Mouse (Mus musculus) right cerebral cortex, postnatal 10 days (tissue): ENCODE results near the gene Kank3.

Source experiments
- DNase-seq, 2 experiments: peaks; one replicate each; pipeline ENCODE4 v3.0.0; 2021; ENCODE audit warnings: low spot score in 2 of 2

Gene Kank3

GRCm38 (mm10) chr17:33810334-33811141, at the start of gene Kank3:
TSS of gene Kank3 (plus strand) at chr17:33810519.
- DNase-seq = peak; percentile 97 to 98

- no peak for DNase-seq
These were observed 43.9 kb upstream of the Kank3 start for GRCm38 (mm10) chr17:33766389-33766788.

DNA sequence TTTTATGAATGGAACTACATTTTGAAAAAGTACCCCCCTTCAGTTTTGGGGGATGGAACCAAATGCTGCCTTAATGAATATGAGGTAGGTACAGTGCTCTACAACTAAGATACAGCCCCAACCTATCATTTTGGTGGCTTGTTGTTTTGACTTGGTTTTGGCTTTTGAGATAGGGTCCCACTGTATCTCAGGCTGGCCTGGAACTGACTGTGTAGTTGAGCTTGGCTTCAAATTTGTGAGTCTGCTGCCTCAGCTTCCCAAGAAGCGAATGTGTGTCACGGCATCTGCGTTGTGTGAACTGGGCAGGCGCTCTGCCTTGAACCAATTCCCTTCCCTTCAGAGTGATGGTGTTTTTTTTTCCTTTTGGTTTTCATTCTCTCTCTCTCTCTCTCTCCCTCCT, 38.7 kb upstream of the Kank3 start:
- no peak for DNase-seq

- no peak for DNase-seq
These were observed 36.9 kb upstream of the Kank3 start for GRCm38 (mm10) chr17:33773426-33773825.

DNA sequence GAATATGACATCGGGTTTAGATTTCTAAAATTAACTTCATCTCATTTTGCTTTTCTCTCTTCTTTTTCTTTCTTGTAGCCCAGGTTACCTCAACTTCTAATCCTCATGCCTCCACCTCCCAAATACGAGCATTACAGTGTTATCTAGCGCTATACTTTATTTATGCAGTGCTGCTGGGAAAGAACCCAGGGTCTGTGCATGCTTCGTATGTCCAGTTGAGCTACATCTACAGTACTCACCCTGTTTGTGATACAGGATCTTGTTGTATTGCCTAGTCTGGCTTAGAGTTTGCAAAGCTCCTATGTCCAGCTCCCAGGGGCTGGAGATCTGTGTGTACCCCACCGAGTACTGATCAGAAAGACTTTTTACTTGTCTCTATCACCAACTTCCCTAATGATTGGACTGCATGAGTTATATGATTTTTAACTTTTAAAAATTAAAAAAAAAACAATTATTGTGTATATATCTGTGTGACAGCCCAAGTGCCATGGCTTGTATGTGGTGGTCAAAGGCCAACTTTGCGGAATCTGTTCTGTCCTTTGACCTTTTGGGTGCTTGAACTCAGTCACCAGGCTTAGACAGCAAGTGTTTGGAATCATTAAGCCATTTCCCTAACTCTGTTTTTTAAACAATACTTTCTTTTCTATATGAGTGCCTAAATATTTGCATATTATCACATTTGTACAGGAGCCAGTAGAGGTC, 36.3 kb upstream of the Kank3 start:
- no peak for DNase-seq

- DNase-seq = no peak
These were observed 35.7 kb upstream of the Kank3 start for GRCm38 (mm10) chr17:33774573-33775155.

DNA sequence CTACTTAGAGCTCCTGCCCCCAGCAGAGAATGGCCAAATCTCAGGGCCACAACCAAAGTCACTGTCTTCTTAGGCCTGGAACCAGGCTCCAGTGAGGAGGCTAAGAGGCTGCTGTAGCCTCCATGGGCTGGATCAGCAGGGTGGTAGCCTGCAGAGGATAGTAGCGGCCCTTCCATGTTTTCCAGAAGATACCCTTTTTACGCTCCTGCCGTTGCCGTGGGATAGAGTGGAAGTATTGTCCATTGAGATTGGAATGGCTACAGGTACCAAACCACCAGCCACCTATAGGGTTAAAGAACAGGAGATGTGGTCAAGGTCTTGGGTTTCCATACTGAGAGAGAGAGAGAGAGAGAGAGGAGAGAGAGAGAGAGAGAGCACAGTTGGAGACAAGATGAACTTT, 35.0 kb upstream of the Kank3 start:
- no peak for DNase-seq

- DNase-seq = peak; percentile 92
These were observed 30.9 kb upstream of the Kank3 start for GRCm38 (mm10) chr17:33779271-33779966.

DNA sequence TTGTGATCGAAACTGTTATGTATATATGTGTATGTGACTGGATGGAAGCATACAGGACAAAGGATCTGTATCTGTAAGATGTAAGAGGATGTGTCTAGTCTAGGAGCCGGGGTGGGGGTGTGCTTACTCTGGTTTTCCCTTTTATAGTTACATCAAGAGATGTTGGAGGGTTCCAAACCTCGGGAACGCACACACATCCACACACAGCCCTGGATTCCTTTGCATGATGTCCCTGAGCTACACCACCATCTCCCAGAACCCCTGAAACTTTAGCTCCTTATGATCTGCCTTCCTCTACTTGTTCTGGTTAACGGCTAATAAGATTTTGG, 30.4 kb upstream of the Kank3 start:
- no peak for DNase-seq

- peak in 1 of 2 experiments; percentile 30 for DNase-seq
These were observed 29.9 kb upstream of the Kank3 start for GRCm38 (mm10) chr17:33780431-33780830.

DNA sequence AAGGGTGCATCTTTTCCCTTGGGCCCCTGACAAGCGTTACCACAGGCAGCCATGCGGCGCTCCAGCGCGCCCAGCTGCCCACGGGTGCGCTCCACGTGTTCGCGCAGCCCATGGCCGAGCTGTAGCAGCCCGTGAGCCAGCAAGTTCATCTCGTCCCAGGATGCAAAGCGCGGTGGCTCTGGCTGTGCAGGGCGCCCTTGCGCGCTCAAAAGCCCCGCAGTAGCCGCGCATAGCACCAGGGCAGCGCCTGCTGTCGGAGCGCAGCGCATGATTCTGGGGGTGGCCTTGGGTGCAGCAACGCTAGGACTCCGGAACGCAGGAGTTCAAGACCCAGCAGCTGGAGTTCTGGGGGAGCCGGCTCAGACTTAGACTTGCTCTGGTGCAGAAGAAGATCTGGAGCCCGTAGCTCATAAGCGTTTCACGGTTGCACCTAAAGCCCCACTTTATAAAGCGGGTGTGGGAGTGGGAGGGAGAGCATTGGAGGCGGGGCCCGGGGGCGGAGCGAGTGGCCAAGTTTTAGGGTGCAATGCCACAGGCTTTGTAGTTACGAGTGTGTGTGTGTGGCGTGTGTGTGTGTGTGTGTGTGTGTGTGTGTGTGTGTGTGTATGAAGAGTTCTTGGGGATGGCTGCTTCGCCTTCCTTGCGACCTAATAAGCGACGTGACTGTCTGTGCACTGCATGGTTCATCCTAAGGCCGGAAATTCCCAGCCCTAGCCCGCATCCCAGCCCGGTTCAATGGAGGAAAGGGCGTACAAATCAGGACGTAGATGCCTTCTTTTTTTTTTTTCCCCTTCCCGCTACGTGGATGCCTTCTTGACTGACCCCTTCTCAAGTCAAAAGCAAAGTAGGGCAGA, 29.0 kb upstream of the Kank3 start, which contains the start of gene Angptl4:
Gene Angptl4 (minus strand): TSS at position 707 of the 854 bp plus-strand sequence.
- peak; percentile 62 to 65 for DNase-seq

GRCm38 (mm10) chr17:33782067-33782466, 28.3 kb upstream of the Kank3 start:
- DNase-seq = no peak

DNA sequence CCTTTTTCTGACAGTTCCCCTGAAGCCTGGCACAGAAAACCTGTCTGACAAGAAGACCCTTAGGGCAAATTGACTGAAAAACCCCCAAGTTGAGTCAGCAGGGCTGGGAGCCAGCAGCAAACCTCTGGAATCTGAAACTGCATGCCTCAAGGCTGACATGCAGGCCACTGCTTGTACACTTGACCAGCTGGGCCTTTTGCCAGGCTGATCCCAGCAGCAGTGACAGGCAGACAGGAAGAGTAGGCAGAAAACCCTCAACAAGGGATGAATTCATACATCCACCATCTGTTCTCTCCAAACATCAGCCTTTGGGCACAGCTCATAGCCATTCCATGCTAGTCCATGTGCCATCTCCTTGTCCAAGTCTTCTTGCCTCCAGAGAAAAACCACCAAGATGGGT, 26.9 kb upstream of the Kank3 start:
- DNase-seq = peak; percentile 39 to 46

DNA sequence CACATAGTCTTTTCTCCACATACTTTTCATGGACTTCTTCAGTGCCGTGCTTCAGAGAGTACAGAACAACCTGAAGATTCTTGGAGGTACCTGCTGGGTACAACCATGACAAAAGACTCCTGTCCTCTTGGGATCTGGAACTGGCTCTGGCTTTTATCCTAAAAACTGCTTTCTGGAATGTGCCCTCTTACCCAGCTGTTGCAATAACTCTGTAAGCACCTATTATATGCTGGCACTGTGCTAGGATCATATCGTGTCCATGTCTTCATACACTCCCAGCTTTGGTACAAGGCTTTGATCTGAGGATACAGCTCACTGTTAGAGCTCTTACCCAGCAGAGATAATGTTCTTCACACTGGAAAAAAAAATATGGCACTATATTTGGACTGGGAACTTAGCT, 25.4 kb upstream of the Kank3 start:
- no peak for DNase-seq

GRCm38 (mm10) chr17:33786375-33786774, 23.9 kb upstream of the Kank3 start:
- no peak for DNase-seq

- no peak for DNase-seq
These were observed 21.6 kb upstream of the Kank3 start for GRCm38 (mm10) chr17:33788732-33789131.

- DNase-seq = no peak
These were observed 12.0 kb upstream of the Kank3 start for GRCm38 (mm10) chr17:33798306-33798705.

GRCm38 (mm10) chr17:33799277-33799676, 11.0 kb upstream of the Kank3 start:
- DNase-seq = no peak

DNA sequence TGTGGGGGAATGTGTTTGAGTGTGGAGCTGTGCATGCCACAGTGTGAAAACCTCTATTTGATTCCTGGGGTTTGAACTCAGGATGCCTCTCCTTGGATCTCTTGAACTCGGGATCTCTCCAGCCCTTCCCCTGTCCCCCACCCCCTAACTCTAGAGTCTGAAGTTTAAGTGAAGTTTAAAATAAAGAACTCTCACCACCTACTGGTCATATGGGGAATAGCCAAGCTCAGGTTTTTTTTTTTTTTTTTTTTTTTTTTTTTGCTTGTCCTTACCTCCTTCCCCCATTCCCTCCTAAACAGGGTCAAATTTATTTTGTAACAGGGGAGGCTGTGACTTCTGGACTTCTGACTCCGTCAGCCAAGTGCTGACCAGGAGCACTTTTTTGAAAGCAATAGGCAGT, 8.1 kb upstream of the Kank3 start:
- DNase-seq = no peak

DNA sequence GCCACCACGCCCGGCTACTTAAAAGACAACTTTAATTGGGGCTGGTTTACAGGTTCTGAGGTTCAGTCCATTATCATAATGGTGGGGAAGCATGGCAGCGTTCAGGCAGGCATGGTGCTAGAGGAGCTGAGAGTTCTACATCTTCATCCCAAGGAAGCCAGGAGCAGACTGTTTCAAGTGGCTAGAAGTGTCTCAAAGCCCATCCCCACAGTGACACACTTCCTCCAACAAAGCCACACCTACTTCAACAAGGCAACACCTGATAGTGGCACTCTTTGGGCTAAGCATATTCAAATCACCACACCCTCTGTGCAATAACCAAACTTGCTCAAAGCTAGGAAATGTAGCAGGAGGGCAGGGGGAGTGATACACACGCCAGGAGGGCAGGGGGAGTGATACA, 6.1 kb upstream of the Kank3 start:
- no peak for DNase-seq

GRCm38 (mm10) chr17:33804745-33805144, 5.6 kb upstream of the Kank3 start:
- no peak for DNase-seq
